18 mouse cellular contexts compared by ENCODE assay signal in genomic region chr8:124045856-124046255, GRCm38 (mm10). TPM values are rescaled to one million over a fixed set of nuclear protein-coding genes. Genes with fewer than 3 reads are reported as not detected.
DNase-seq lines count a peak whose midpoint lies in the region; ATAC-seq and TF ChIP-seq lines count a peak whose summit lies in the region.
"Had no signal": no experiment of that assay in that cellular context is flagged by ENCODE, and none has a peak within 500 bp of the region (broad histone marks: within the 10 kb centered on the region; RNA-seq: fewer than 3 reads in every experiment).

No protein-coding gene starts in this region.

- H3K36me3 ChIP-seq in liver, embryonic 13.5 days = peaks cover 82% of the 10 kb centered on the region

- no peak overlapping the region for H3K27ac ChIP-seq in gastrocnemius, adult 2 months
- peak overlapping the region; percentile 35; the same call in 1 of the 2 replicates for H3K27ac ChIP-seq in liver, embryonic 13.5 days
- H3K27ac ChIP-seq: forebrain, embryonic 12.5 days; heart, embryonic 15.5 days; limb, embryonic 10.5 days; midbrain, embryonic 12.5 days had no signal

- peak; percentile 38 for DNase-seq in gastrocnemius, adult 2 months
- DNase-seq in gastrocnemius, adult 8-10 months (ENCODE audit: low spot score in 2 of 2) = no peak
- peak; percentile 18 for DNase-seq in urinary bladder, postnatal 14 days (ENCODE audit: low spot score)
- DNase-seq in urinary bladder, postnatal 4 days (ENCODE audit: low spot score in 2 of 2) = no peak
- DNase-seq in liver, embryonic 13.5 days = peak; percentile 22
- no peak for DNase-seq in layer of hippocampus, adult 9-10 months (ENCODE audit: low spot score)
- no peak for DNase-seq in layer of hippocampus, adult 8-10 months (ENCODE audit: low spot score in 2 of 2)
- no peak for DNase-seq in frontal cortex, postnatal 14 days (ENCODE audit: low spot score in 2 of 2)
- DNase-seq: cerebellum, adult 9-10 months; kidney, adult 9 months; lung, adult 18-20 months; lung, postnatal 36 days; right cerebral cortex, postnatal 4 days; thymus, adult 2 months had no signal

- no peak overlapping the region for H3K4me2 ChIP-seq in liver, embryonic 13.5 days
- H3K4me2 ChIP-seq: forebrain, embryonic 12.5 days; heart, embryonic 15.5 days; midbrain, embryonic 12.5 days had no signal

- no peaks in the 10 kb centered on the region for H3K4me1 ChIP-seq in liver, embryonic 13.5 days (replicated peaks)
- H3K4me1 ChIP-seq: forebrain, embryonic 12.5 days; heart, embryonic 15.5 days; limb, embryonic 10.5 days; midbrain, embryonic 12.5 days had no signal

- no peak for TF ChIP-seq CTCF in gastrocnemius, adult 2 months (IDR thresholded peaks at IDR 0.05)

- intact Hi-C loops in gastrocnemius, adult 2 months (cut with DNase I) = no loop called here

- H3K9me3 ChIP-seq in liver, embryonic 13.5 days (replicated peaks) = no peaks in the 10 kb centered on the region
- H3K9me3 ChIP-seq: forebrain, embryonic 12.5 days; heart, embryonic 15.5 days; limb, embryonic 10.5 days; midbrain, embryonic 12.5 days had no signal

- no peak overlapping the region for H3K4me3 ChIP-seq in gastrocnemius, adult 2 months
- H3K4me3 ChIP-seq in liver, embryonic 13.5 days (replicated peaks) = no peak overlapping the region
- H3K4me3 ChIP-seq: forebrain, embryonic 12.5 days; heart, embryonic 15.5 days; limb, embryonic 10.5 days; midbrain, embryonic 12.5 days had no signal

- ATAC-seq in liver, embryonic 13.5 days (ENCODE audit: low read depth) = peak; percentile 74

- 72% methylated on average over 8 of the region's 8 CpGs for WGBS in liver, embryonic 13.5 days (ENCODE audit: insufficient replicate concordance)

- H3K9ac ChIP-seq in liver, embryonic 13.5 days = no peak overlapping the region
- H3K9ac ChIP-seq: forebrain, embryonic 12.5 days; heart, embryonic 15.5 days; midbrain, embryonic 12.5 days had no signal

- no peaks in the 10 kb centered on the region for H3K27me3 ChIP-seq in liver, embryonic 13.5 days
- H3K27me3 ChIP-seq: forebrain, embryonic 12.5 days; heart, embryonic 15.5 days; midbrain, embryonic 12.5 days had no signal

RNA-seq across cellular contexts. Expression of gene Urb2, which starts 24.5 kb away (rescaled TPM):
- 1 to 10 TPM; 5.8 to 6.0 TPM for total RNA-seq in gastrocnemius, adult 2 months (2021)
- 1 to 10 TPM; 5.7 to 7.4 (median 6.5) TPM for total RNA-seq in gastrocnemius, adult 8-10 months (2022)
- 2.5 and 4.0 TPM in 2 replicates for polyA plus RNA-seq in liver, embryonic 13.5 days (2015; fragmentation: Nextera tagmentation; extraction: Ambion mirVana)
- 10 to 100 TPM; 11.1 to 13.8 (median 12.6) TPM for total RNA-seq in layer of hippocampus, adult 8-10 months (2022)

RNA-seq across cellular contexts. Expression of gene Taf5l, which starts 24.7 kb away (rescaled TPM):
- total RNA-seq in gastrocnemius, adult 2 months (2021) = 10 to 100 TPM; 14.6 to 15.2 TPM
- total RNA-seq in gastrocnemius, adult 8-10 months (2022) = 10 to 100 TPM; 13.0 to 16.3 (median 14.8) TPM
- 28.6 and 29.9 TPM in 2 replicates for polyA plus RNA-seq in liver, embryonic 13.5 days (2015; fragmentation: Nextera tagmentation; extraction: Ambion mirVana)
- total RNA-seq in layer of hippocampus, adult 8-10 months (2022) = 10 to 100 TPM; 20.2 to 22.4 (median 21.2) TPM

Comparison
In these comparisons a context has a peak if more than half of its experiments do, and no peak if none do; other contexts are left out.
1. DNase-seq: peak in gastrocnemius, adult 2 months (single experiment), urinary bladder, postnatal 14 days (single experiment) and liver, embryonic 13.5 days (single experiment); none in gastrocnemius, adult 8-10 months (0 of 2), urinary bladder, postnatal 4 days (0 of 2), layer of hippocampus, adult 9-10 months (single experiment), layer of hippocampus, adult 8-10 months (0 of 2) and frontal cortex, postnatal 14 days (0 of 2).